Comparison of ENCODE assay signal across 8 mouse cellular contexts in genomic region chr7:38084778-38085572, GRCm38 (mm10). TPM values are rescaled to one million over a fixed set of nuclear protein-coding genes. Genes with fewer than 3 reads are reported as not detected.
DNase-seq lines count a peak whose midpoint lies in the region; ATAC-seq lines count a peak whose summit lies in the region.

No protein-coding gene starts in this region.

- H3K27me3 ChIP-seq in hindbrain, embryonic 12.5 days = peaks cover 20% of the 10 kb centered on the region

- H3K4me2 ChIP-seq in hindbrain, embryonic 12.5 days (replicated peaks) = peak overlapping the region; percentile 69

- peak overlapping the region; percentile 62 for H3K9ac ChIP-seq in hindbrain, embryonic 12.5 days

- peak; percentile 97 for ATAC-seq in hindbrain, embryonic 12.5 days (ENCODE audit: low FRiP score)

- WGBS in hindbrain, embryonic 12.5 days = 1% methylated on average over 56 of the region's 65 CpGs

- no peaks in the 10 kb centered on the region for H3K9me3 ChIP-seq in hindbrain, embryonic 12.5 days (replicated peaks)

- no peaks in the 10 kb centered on the region for H3K36me3 ChIP-seq in hindbrain, embryonic 12.5 days

- H3K4me3 ChIP-seq in hindbrain, embryonic 12.5 days = peak overlapping the region; percentile 37

- peaks cover 18% of the 10 kb centered on the region for H3K4me1 ChIP-seq in hindbrain, embryonic 12.5 days

- H3K27ac ChIP-seq in hindbrain, embryonic 12.5 days = no peak overlapping the region

- peak; percentile 100 for DNase-seq in NIH3T3 (ENCODE audit: low read depth)
- peak; percentile 99 to 100 for DNase-seq in cerebellum, postnatal 10 days
- peak; percentile 99 for DNase-seq in frontal cortex, postnatal 10 days (ENCODE audit: low spot score in 2 of 2)
- DNase-seq in layer of hippocampus, postnatal 14 days (ENCODE audit: low spot score in 2 of 2) = peak; percentile 98 to 99
- DNase-seq in lung, postnatal 14 days = peak; percentile 100
- DNase-seq in retina, adult 2 months (ENCODE audit: low read depth, low spot score) = peak; percentile 99
- peak; percentile 100 for DNase-seq in thymus, postnatal 36 days

RNA-seq across cellular contexts. Expression of gene Ccne1, which starts 22.4 kb away (rescaled TPM):
- polyA plus RNA-seq in hindbrain, embryonic 12.5 days (2016; fragmentation: Nextera tagmentation; extraction: Ambion mirVana) = 36.1 and 36.7 TPM in 2 replicates
- total RNA-seq in layer of hippocampus, postnatal 14 days (2021) = 10 to 100 TPM; 10.4 to 10.8 TPM
